15 mouse cellular contexts compared by ENCODE assay signal in genomic region chr16:73107608-73108007, GRCm38 (mm10).
A peak's percentile ranks its signal among the peaks of the same experiment; 100 is the strongest.
DNase-seq lines count a peak whose midpoint lies in the region; ATAC-seq and TF ChIP-seq lines count a peak whose summit lies in the region.
"Had no signal": no experiment of that assay in that cellular context is flagged by ENCODE, and none has a peak within 500 bp of the region (broad histone marks: within the 10 kb centered on the region; RNA-seq: fewer than 3 reads in every experiment).

No protein-coding gene starts in this region.

- H3K36me3 ChIP-seq in forebrain, embryonic 14.5 days (ENCODE audit: control insufficient read depth, insufficient read depth, low read length) = no peaks in the 10 kb centered on the region
- no peaks in the 10 kb centered on the region for H3K36me3 ChIP-seq in forebrain, embryonic 12.5 days (replicated peaks)
- H3K36me3 ChIP-seq in midbrain, embryonic 14.5 days (ENCODE audit: control insufficient read depth, insufficient read depth, low read length) = no peaks in the 10 kb centered on the region
- H3K36me3 ChIP-seq in midbrain, embryonic 10.5 days = no peaks in the 10 kb centered on the region
- no peaks in the 10 kb centered on the region for H3K36me3 ChIP-seq in hindbrain, postnatal 0 days (ENCODE audit: insufficient read depth, low read length)
- H3K36me3 ChIP-seq: heart, embryonic 13.5 days; liver, embryonic 13.5 days had no signal

- ATAC-seq in forebrain, embryonic 14.5 days = peak; percentile 60
- no peak for ATAC-seq in forebrain, embryonic 12.5 days (ENCODE audit: low FRiP score)
- ATAC-seq in midbrain, embryonic 14.5 days (ENCODE audit: low FRiP score, low TSS enrichment) = peak; percentile 17; the same call in 1 of the 2 replicates
- ATAC-seq in hindbrain, postnatal 0 days = peak; percentile 73

- peak overlapping the region; percentile 28 for H3K4me2 ChIP-seq in forebrain, embryonic 14.5 days (ENCODE audit: low read length)
- no peak overlapping the region for H3K4me2 ChIP-seq in forebrain, embryonic 12.5 days
- H3K4me2 ChIP-seq in midbrain, embryonic 14.5 days (ENCODE audit: low read length) = 0 out of 2 replicates have a peak overlapping the region, but pooled peaks have one; percentile 21
- peak overlapping the region; percentile 22 for H3K4me2 ChIP-seq in hindbrain, postnatal 0 days (ENCODE audit: low read depth, low read length)
- H3K4me2 ChIP-seq: heart, embryonic 13.5 days; liver, embryonic 13.5 days had no signal

- peaks cover 16% of the 10 kb centered on the region; the same call in 1 of the 2 replicates for H3K4me1 ChIP-seq in forebrain, embryonic 14.5 days (ENCODE audit: control insufficient read depth, insufficient read depth, low read length)
- H3K4me1 ChIP-seq in forebrain, embryonic 12.5 days = peaks cover 9% of the 10 kb centered on the region; the same call in 1 of the 2 replicates
- H3K4me1 ChIP-seq in midbrain, embryonic 14.5 days (ENCODE audit: control insufficient read depth, insufficient read depth, low read length) = 0 out of 2 replicates have a peak, but pooled peaks cover 10% of the 10 kb centered on the region
- no peaks in the 10 kb centered on the region for H3K4me1 ChIP-seq in midbrain, embryonic 10.5 days
- H3K4me1 ChIP-seq in hindbrain, postnatal 0 days (ENCODE audit: insufficient read depth, low read length) = no peaks in the 10 kb centered on the region
- H3K4me1 ChIP-seq: liver, embryonic 13.5 days had no signal

- H3K4me3 ChIP-seq in forebrain, embryonic 14.5 days (ENCODE audit: low read depth, low read length) = no peak overlapping the region
- H3K4me3 ChIP-seq in forebrain, embryonic 12.5 days (replicated peaks) = no peak overlapping the region
- H3K4me3 ChIP-seq in midbrain, embryonic 14.5 days (replicated peaks; ENCODE audit: low read depth, low read length) = no peak overlapping the region
- no peak overlapping the region for H3K4me3 ChIP-seq in midbrain, embryonic 10.5 days
- no peak overlapping the region for H3K4me3 ChIP-seq in hindbrain, postnatal 0 days (ENCODE audit: low read length)
- H3K4me3 ChIP-seq: heart, embryonic 13.5 days; liver, embryonic 13.5 days had no signal

- H3K27ac ChIP-seq in forebrain, embryonic 14.5 days (ENCODE audit: low read depth, low read length) = 0 out of 2 replicates have a peak overlapping the region, but pooled peaks have one; percentile 3
- H3K27ac ChIP-seq in forebrain, embryonic 12.5 days = no peak overlapping the region
- no peak overlapping the region for H3K27ac ChIP-seq in midbrain, embryonic 14.5 days (replicated peaks; ENCODE audit: low read depth, low read length)
- H3K27ac ChIP-seq in midbrain, embryonic 10.5 days (replicated peaks) = no peak overlapping the region
- peak overlapping the region; percentile 12; the same call in 1 of the 2 replicates for H3K27ac ChIP-seq in hindbrain, postnatal 0 days
- H3K27ac ChIP-seq: heart, embryonic 13.5 days; liver, embryonic 13.5 days had no signal

- no peaks in the 10 kb centered on the region for H3K9me3 ChIP-seq in forebrain, embryonic 14.5 days (replicated peaks; ENCODE audit: control insufficient read depth, low read length)
- no peaks in the 10 kb centered on the region for H3K9me3 ChIP-seq in forebrain, embryonic 12.5 days
- no peaks in the 10 kb centered on the region for H3K9me3 ChIP-seq in midbrain, embryonic 14.5 days (ENCODE audit: control insufficient read depth, low read length)
- H3K9me3 ChIP-seq in midbrain, embryonic 10.5 days (replicated peaks) = no peaks in the 10 kb centered on the region
- no peaks in the 10 kb centered on the region for H3K9me3 ChIP-seq in hindbrain, postnatal 0 days (ENCODE audit: low read length)
- H3K9me3 ChIP-seq: heart, embryonic 13.5 days; liver, embryonic 13.5 days had no signal

- no peak overlapping the region for H3K9ac ChIP-seq in forebrain, embryonic 14.5 days (ENCODE audit: low read length)
- H3K9ac ChIP-seq in forebrain, embryonic 12.5 days = no peak overlapping the region
- no peak overlapping the region for H3K9ac ChIP-seq in midbrain, embryonic 14.5 days (replicated peaks; ENCODE audit: low read length)
- no peak overlapping the region for H3K9ac ChIP-seq in hindbrain, postnatal 0 days (replicated peaks; ENCODE audit: low read length)
- H3K9ac ChIP-seq: heart, embryonic 13.5 days; liver, embryonic 13.5 days had no signal

- WGBS in forebrain, embryonic 14.5 days = 59% methylated on average over 9 of the region's 9 CpGs
- 81% methylated on average over 9 of the region's 9 CpGs for WGBS in forebrain, embryonic 12.5 days
- 69% methylated on average over 9 of the region's 9 CpGs for WGBS in midbrain, embryonic 14.5 days
- WGBS in midbrain, embryonic 10.5 days = 89% methylated on average over 9 of the region's 9 CpGs
- WGBS in hindbrain, postnatal 0 days = 46% methylated on average over 9 of the region's 9 CpGs

- TF ChIP-seq CTCF in hindbrain, postnatal 0 days (IDR thresholded peaks at IDR 0.05; ENCODE audit: low read depth) = no peak

- DNase-seq in forebrain, embryonic 14.5 days (ENCODE audit: low spot score) = peak; percentile 81
- no peak for DNase-seq in midbrain, embryonic 14.5 days
- no peak for DNase-seq in midbrain, embryonic 10.5 days (ENCODE audit: low spot score)
- peak; percentile 11 for DNase-seq in cerebellum, adult 8-10 months
- DNase-seq in hindbrain, postnatal 0 days (ENCODE audit: low spot score) = peak; percentile 73
- no peak for DNase-seq in frontal cortex, postnatal 14 days (ENCODE audit: low spot score in 2 of 2)
- DNase-seq in urinary bladder, postnatal 36 days (ENCODE audit: low spot score in 2 of 2) = no peak
- DNase-seq: gastrocnemius, postnatal 14 days; heart, postnatal 4 days; kidney, adult 2 months; kidney, postnatal 25 days; liver, embryonic 13.5 days; right cerebral cortex, postnatal 25 days had no signal

- H3K27me3 ChIP-seq in forebrain, embryonic 14.5 days (replicated peaks; ENCODE audit: control insufficient read depth, insufficient read depth, low read length) = no peaks in the 10 kb centered on the region
- H3K27me3 ChIP-seq in forebrain, embryonic 12.5 days = no peaks in the 10 kb centered on the region
- H3K27me3 ChIP-seq in midbrain, embryonic 14.5 days (ENCODE audit: control insufficient read depth, insufficient read depth, low read length) = no peaks in the 10 kb centered on the region
- no peaks in the 10 kb centered on the region for H3K27me3 ChIP-seq in midbrain, embryonic 10.5 days (ENCODE audit: low read depth, poor library complexity, severe bottlenecking)
- no peaks in the 10 kb centered on the region for H3K27me3 ChIP-seq in hindbrain, postnatal 0 days (ENCODE audit: insufficient read depth, low read length)
- H3K27me3 ChIP-seq: heart, embryonic 13.5 days; liver, embryonic 13.5 days had no signal

Comparison
In these comparisons a context has a peak if more than half of its experiments do, and no peak if none do; other contexts are left out.
1. H3K27ac ChIP-seq: peak in forebrain, embryonic 14.5 days (single experiment) and hindbrain, postnatal 0 days (single experiment); none in forebrain, embryonic 12.5 days (single experiment), midbrain, embryonic 14.5 days (single experiment) and midbrain, embryonic 10.5 days (single experiment).
2. DNase-seq: peak in forebrain, embryonic 14.5 days (single experiment), cerebellum, adult 8-10 months (single experiment) and hindbrain, postnatal 0 days (single experiment); none in midbrain, embryonic 14.5 days (single experiment), midbrain, embryonic 10.5 days (single experiment), frontal cortex, postnatal 14 days (0 of 2) and urinary bladder, postnatal 36 days (0 of 2).